29 mouse cellular contexts compared by ENCODE assay signal in the genomic region with DNA sequence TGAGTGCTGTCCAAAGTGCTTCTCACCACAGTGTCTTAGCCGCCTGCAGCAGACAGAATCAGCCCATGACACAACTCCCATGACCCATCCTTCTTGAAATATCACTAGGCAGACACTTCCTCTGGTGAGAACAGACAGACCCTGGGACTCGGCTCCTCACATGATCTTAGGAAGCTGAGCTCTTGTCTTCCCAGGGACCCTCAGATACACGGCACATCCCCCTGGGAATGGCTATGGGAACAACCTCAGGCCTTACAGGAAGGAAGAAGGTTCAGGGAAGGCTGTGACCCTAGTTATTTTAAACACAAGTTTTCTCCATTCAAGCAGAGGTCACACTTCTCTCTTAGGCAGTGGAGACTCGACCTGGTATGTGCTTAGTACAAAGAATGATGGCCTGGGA.
A peak's percentile ranks its signal among the peaks of the same experiment; 100 is the strongest.
DNase-seq lines count a peak whose midpoint lies in the region; ATAC-seq and TF ChIP-seq lines count a peak whose summit lies in the region.
"Had no signal": no experiment of that assay in that cellular context is flagged by ENCODE, and none has a peak within 500 bp of the region (broad histone marks: within the 10 kb centered on the region; RNA-seq: fewer than 3 reads in every experiment).

No protein-coding gene starts in this region.

- peak; percentile 22 to 39 for DNase-seq in adrenal gland, adult (ENCODE audit: inconsistent age in 2 of 2, low spot score in 1 of 2)
- no peak for DNase-seq in adrenal gland, postnatal 4 days (ENCODE audit: low spot score in 2 of 2)
- peak; percentile 98 for DNase-seq in heart, adult 11 months
- no peak for DNase-seq in heart, postnatal 36 days
- DNase-seq in kidney, adult 2 months: peak; percentile 26
- DNase-seq in cerebellum, adult 9-10 months: no peak
- DNase-seq: cerebellum, adult 2 months; cerebellum, postnatal 25 days; gastrocnemius, postnatal 36 days; kidney, adult 8-10 months; kidney, postnatal 14 days; liver; lung, adult 2 months; lung, postnatal 10 days; right cerebral cortex, postnatal 25 days; spleen, adult 18-20 months; thymus, postnatal 14 days had no signal

- intact Hi-C loops in heart, postnatal 36 days (cut with DNase I): no loop called here

- H3K9me3 ChIP-seq in kidney, embryonic 15.5 days (replicated peaks): no peaks in the 10 kb centered on the region
- H3K9me3 ChIP-seq: forebrain, embryonic 13.5 days; heart, embryonic 13.5 days; hindbrain, embryonic 12.5 days; intestine, embryonic 15.5 days; midbrain, embryonic 15.5 days; neural tube, embryonic 15.5 days had no signal

- H3K4me1 ChIP-seq in kidney, adult 2 months (ENCODE audit: control insufficient read depth, insufficient read depth, low read length): no peaks in the 10 kb centered on the region
- no peaks in the 10 kb centered on the region; the same call in 1 of the 2 replicates for H3K4me1 ChIP-seq in kidney, embryonic 15.5 days
- H3K4me1 ChIP-seq: forebrain, embryonic 13.5 days; hindbrain, embryonic 12.5 days; intestine, embryonic 15.5 days; neural tube, embryonic 15.5 days had no signal

- no peak for TF ChIP-seq CTCF in kidney, adult 2 months (conservative IDR thresholded peaks at IDR 0.05; ENCODE audit: insufficient read depth, insufficient read length, low read depth, low read length)

- H3K4me3 ChIP-seq in kidney, adult 2 months (ENCODE audit: insufficient read depth, low read depth, low read length): no peak overlapping the region
- no peak overlapping the region for H3K4me3 ChIP-seq in kidney, embryonic 15.5 days (replicated peaks)
- H3K4me3 ChIP-seq: forebrain, embryonic 13.5 days; heart, embryonic 13.5 days; hindbrain, embryonic 12.5 days; intestine, embryonic 15.5 days; midbrain, embryonic 15.5 days; neural tube, embryonic 15.5 days had no signal

- H3K36me3 ChIP-seq in kidney, adult 2 months (ENCODE audit: control insufficient read depth, insufficient read depth, low read length): no peaks in the 10 kb centered on the region
- H3K36me3 ChIP-seq in kidney, embryonic 15.5 days: no peaks in the 10 kb centered on the region
- H3K36me3 ChIP-seq: heart, embryonic 13.5 days; hindbrain, embryonic 12.5 days; intestine, embryonic 15.5 days; midbrain, embryonic 15.5 days; neural tube, embryonic 15.5 days had no signal

- TF ChIP-seq POLR2A in kidney, adult 2 months (IDR thresholded peaks at IDR 0.05; ENCODE audit: low read depth, low read length): no peak

- H3K27ac ChIP-seq in kidney, adult 2 months (ENCODE audit: insufficient read depth, low read depth, low read length): no peak overlapping the region
- no peak overlapping the region for H3K27ac ChIP-seq in kidney, embryonic 15.5 days
- H3K27ac ChIP-seq: forebrain, embryonic 13.5 days; heart, embryonic 13.5 days; hindbrain, embryonic 12.5 days; hindbrain, postnatal 0 days; intestine, embryonic 15.5 days; liver, embryonic 14.5 days; macrophage; midbrain, embryonic 15.5 days; neural tube, embryonic 15.5 days had no signal

- ATAC-seq in kidney, embryonic 15.5 days (replicated peaks; ENCODE audit: low FRiP score): no peak
- ATAC-seq: activated CD4-positive, CD25-positive, alpha-beta regulatory T cell, adult 4 months; forebrain, embryonic 13.5 days; hindbrain, postnatal 0 days; intestine, embryonic 15.5 days; midbrain, embryonic 15.5 days had no signal

- 63% methylated on average over 4 of the region's 4 CpGs for whole genome bisulfite sequencing in kidney, adult 2 months
- 69% methylated on average over 4 of the region's 4 CpGs for WGBS in kidney, embryonic 15.5 days

- H3K9ac ChIP-seq in kidney, embryonic 15.5 days: no peak overlapping the region
- H3K9ac ChIP-seq: forebrain, embryonic 13.5 days; heart, embryonic 13.5 days; hindbrain, embryonic 12.5 days; intestine, embryonic 15.5 days; liver, embryonic 14.5 days; midbrain, embryonic 15.5 days; neural tube, embryonic 15.5 days had no signal

- H3K4me2 ChIP-seq in kidney, embryonic 15.5 days: no peak overlapping the region
- H3K4me2 ChIP-seq: forebrain, embryonic 13.5 days; heart, embryonic 13.5 days; hindbrain, embryonic 12.5 days; intestine, embryonic 15.5 days; midbrain, embryonic 15.5 days; neural tube, embryonic 15.5 days had no signal

- H3K27me3 ChIP-seq in kidney, adult 2 months (replicated peaks; ENCODE audit: control insufficient read depth, insufficient read depth, low read length): no peaks in the 10 kb centered on the region
- no peaks in the 10 kb centered on the region for H3K27me3 ChIP-seq in kidney, embryonic 15.5 days
- H3K27me3 ChIP-seq: CH12.LX; forebrain, embryonic 13.5 days; heart, embryonic 13.5 days; hindbrain, embryonic 12.5 days; intestine, embryonic 15.5 days; midbrain, embryonic 15.5 days; neural tube, embryonic 15.5 days had no signal

Comparison
In these comparisons a context has a peak if more than half of its experiments do, and no peak if none do; other contexts are left out.
1. DNase-seq: peak in adrenal gland, adult (2 of 2), heart, adult 11 months (single experiment) and kidney, adult 2 months (single experiment); none in adrenal gland, postnatal 4 days (0 of 2), heart, postnatal 36 days (0 of 2) and cerebellum, adult 9-10 months (single experiment).